Mouse (Mus musculus) forelimb bud, embryonic 11.5 days (tissue): ENCODE data around the gene Shbg.
"Not testable (repeated sequence)": the region's sequence is repeated elsewhere in the genome, so short reads cannot be mapped to it uniquely, and the experiment has no call there.

Experiments
- DNase-seq: peaks from one replicate; pipeline ENCODE4 v3.0.0-alpha.2; 2012; ENCODE audit warnings: low read depth, low spot score

Shbg gene

GRCm38 (mm10) chr11:69632284-69633089 is 14.8 kb upstream of the Shbg start, which contains the start of gene Fxr2:
Gene Fxr2 (plus strand): TSS chr11:69632990.
- peak; percentile 100 for DNase-seq

- DNase-seq, result no peak
Observed at GRCm38 (mm10) chr11:69629802-69630201, 12.1 kb upstream of the Shbg start.

- DNase-seq, result peak; percentile 89
Observed at GRCm38 (mm10) chr11:69628286-69628685, 10.6 kb upstream of the Shbg start.

GRCm38 (mm10) chr11:69624339-69624738 is 6.6 kb upstream of the Shbg start:
- not testable (repeated sequence) for DNase-seq

- no peak for DNase-seq
Observed at GRCm38 (mm10) chr11:69623006-69623405, 5.3 kb upstream of the Shbg start.

GRCm38 (mm10) chr11:69622406-69622805 is 4.7 kb upstream of the Shbg start:
- no peak for DNase-seq

GRCm38 (mm10) chr11:69621571-69622268 is 4.0 kb upstream of the Shbg start, which contains the start of gene Sat2:
Gene Sat2 (plus strand): TSS chr11:69622024.
- DNase-seq, result peak; percentile 75

- DNase-seq, result no peak
Observed at GRCm38 (mm10) chr11:69620394-69621081, 2.8 kb upstream of the Shbg start.

GRCm38 (mm10) chr11:69616781-69617180 is 924 bp downstream of the Shbg start:
- DNase-seq, result no peak

- DNase-seq, result not testable (repeated sequence)
Observed at GRCm38 (mm10) chr11:69614257-69614588, 3.5 kb downstream of the Shbg start.

GRCm38 (mm10) chr11:69613553-69614256 is 4.0 kb downstream of the Shbg start:
- peak; percentile 82 for DNase-seq

- DNase-seq, result no peak
Observed at GRCm38 (mm10) chr11:69610899-69611298, 6.8 kb downstream of the Shbg start.

- DNase-seq, result no peak
Observed at GRCm38 (mm10) chr11:69609416-69609815, 8.3 kb downstream of the Shbg start.

- DNase-seq, result no peak
Observed at GRCm38 (mm10) chr11:69608525-69608924, 9.2 kb downstream of the Shbg start.

GRCm38 (mm10) chr11:69606832-69607231 is 10.9 kb downstream of the Shbg start:
- no peak for DNase-seq

- DNase-seq, result no peak
Observed at GRCm38 (mm10) chr11:69606491-69606795, 11.3 kb downstream of the Shbg start.

GRCm38 (mm10) chr11:69605726-69606490 is 11.8 kb downstream of the Shbg start, which contains the start of gene Atp1b2:
Gene Atp1b2 (minus strand): TSS chr11:69605942.
- DNase-seq, result peak; percentile 74

- no peak for DNase-seq
Observed at GRCm38 (mm10) chr11:69604795-69605664, 12.7 kb downstream of the Shbg start.

GRCm38 (mm10) chr11:69604347-69604746 is 13.4 kb downstream of the Shbg start:
- DNase-seq, result no peak

- no peak for DNase-seq
Observed at GRCm38 (mm10) chr11:69603516-69603915, 14.2 kb downstream of the Shbg start.
